Mouse (Mus musculus) adrenal gland, adult 18-20 months (tissue): ENCODE data around the gene Ankrd33b. TPM values are rescaled to one million over a fixed set of nuclear protein-coding genes. Genes with fewer than 3 reads are reported as not detected.

Experiments
- DNase-seq, 2 experiments: peaks; one replicate each; pipeline ENCODE4 v3.0.0; 2021 to 2022; ENCODE audit warnings: low spot score in 2 of 2
- total RNA-seq, 2 experiments: library from RNA; stranded (reverse); gene quantifications; 1 replicate in 1 of 2; 2 replicates in 1 of 2; pipeline ENCODE4 v1.2.3; 2021

Gene Ankrd33b
- total RNA-seq, 2 experiments from 2014 or later: 1.3 to 4.4 TPM

DNA sequence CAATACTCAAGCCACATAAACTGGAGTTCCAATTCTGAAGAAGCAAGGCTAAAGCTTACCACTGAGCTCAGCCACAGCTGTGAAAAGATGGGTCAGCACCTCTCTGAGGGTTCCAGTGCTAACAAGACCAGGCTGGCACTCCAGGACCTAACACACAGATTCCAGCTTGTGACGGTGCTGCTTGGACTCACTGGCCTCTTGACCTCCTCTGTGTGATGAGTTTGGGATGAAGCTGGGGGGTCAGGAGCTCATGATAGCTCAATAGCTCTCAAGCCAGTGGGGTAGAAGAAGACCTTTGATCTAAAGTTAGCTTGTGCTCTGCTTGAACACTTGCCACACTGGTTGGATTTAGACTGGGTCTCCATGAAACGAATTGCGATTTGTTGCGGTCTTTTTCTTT, 60.8 kb downstream of the Ankrd33b start:
- DNase-seq: no peak

DNA sequence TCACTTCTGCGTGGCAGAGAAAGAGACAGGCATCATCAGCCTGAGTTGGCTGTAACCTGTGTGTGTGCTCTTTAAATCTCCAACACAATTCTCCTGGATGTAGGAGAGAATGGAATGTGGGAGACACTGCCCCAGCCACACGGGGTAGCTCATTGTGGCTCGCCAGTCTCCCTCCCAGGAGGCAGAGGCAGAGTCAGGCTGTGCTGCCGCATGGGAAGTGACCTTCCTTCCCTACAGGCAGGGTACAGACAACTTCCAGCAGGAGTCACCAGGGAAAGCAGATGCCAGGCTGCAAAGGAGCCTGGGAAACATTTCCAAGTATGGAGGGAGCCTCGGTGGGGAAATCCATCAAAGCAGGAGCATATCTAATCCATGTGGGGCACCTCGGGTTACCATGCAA, 62.3 kb downstream of the Ankrd33b start:
- DNase-seq: no peak

DNA sequence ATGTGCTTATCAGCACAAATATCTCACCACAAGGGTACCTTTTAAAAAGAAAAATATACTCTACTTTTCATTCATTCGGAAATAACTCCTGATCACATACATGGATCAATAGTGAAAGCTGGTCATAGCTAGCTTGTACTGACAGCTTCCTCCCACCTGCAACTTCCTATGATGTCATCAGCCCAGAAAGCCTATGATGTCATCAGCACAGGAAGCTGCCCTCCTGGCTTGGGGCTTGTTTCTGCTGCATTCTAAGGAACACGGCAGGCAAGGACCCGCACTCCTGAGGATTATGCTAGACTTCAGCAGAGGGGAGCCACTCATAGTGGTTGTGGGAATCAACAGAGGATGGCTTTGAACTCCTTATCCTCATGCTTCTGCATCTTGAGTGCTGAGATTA, 63.2 kb downstream of the Ankrd33b start:
- no peak for DNase-seq

DNA sequence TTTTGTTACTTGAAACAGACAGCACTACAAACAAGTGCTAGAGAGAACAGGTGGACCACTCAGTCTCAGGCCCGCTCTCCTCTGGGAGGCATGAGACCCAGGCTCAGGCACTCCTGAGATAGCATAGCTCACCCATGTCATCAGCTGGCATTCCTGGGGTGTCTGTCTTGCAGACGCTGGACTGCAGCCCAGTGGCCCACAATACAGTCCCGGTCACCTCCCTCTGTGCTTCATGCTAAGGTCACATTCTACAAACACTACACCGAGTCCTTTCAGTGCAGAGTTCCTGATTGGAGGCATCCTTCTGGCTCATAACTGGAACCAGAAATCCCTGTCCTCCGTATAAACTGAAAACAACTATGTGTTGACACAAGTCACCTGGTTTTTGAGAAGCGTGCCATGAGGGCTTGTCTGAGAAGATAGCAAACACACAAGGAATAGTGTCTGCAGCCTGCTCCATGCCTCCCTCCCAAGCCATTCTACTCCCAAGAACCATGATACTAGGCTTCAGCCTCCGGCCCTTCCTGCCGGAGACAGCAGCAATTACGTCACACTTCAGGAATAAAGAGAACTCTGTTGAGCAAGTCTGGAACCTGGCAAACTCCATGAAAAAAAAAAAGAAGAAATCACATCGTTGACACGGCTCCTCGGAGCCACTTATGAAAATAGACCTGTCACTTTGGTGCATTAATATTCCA, 65.1 kb downstream of the Ankrd33b start:
- no peak for DNase-seq

DNA sequence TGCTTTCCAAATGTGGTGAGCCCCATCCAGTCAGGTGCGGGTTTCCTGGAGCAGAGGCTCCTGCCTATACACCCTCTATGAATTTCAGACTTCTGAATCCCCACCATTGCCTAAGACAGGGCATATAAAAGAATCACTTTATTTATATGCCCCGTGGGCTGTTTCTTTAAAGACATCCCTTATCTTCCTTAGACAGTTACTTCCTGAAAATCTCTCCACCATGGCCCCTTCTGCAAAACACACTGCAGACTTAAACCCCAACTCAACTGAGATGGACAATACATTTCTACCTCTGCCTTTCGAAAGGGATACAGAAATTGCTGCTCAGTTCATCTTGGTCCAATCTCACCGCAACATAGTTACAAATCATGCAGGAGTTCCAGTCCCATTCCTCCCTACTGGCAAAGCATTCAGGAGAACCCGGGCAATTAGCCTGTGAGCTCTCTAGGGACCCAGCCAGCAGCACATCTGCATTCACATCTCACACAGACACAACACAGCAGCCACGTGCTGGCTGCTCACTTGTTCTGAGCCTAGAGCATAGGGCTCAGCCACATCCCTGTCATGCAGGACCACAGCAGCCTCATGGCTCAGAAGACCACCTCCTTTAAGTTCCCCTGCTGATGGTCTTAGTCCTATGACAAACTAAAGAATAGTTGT, 68.1 kb downstream of the Ankrd33b start:
- no peak for DNase-seq

DNA sequence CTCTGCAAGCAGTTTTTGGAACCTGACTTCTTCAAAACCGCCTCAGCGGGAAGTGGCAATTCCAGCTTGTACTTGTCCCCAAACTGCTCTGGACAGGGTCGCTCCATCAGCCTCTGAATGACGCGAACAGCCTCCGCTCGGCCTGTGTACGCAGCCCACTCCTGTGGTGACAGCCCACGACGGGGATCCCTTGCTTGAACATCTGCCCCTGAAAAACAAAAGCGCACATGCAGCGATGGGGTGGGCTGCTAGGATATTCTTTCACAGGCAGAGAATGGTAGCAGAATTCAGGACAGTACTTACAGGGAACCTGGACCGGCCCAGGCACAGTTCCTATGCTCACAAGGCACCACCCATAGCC, 69.8 kb downstream of the Ankrd33b start:
- no peak for DNase-seq

DNA sequence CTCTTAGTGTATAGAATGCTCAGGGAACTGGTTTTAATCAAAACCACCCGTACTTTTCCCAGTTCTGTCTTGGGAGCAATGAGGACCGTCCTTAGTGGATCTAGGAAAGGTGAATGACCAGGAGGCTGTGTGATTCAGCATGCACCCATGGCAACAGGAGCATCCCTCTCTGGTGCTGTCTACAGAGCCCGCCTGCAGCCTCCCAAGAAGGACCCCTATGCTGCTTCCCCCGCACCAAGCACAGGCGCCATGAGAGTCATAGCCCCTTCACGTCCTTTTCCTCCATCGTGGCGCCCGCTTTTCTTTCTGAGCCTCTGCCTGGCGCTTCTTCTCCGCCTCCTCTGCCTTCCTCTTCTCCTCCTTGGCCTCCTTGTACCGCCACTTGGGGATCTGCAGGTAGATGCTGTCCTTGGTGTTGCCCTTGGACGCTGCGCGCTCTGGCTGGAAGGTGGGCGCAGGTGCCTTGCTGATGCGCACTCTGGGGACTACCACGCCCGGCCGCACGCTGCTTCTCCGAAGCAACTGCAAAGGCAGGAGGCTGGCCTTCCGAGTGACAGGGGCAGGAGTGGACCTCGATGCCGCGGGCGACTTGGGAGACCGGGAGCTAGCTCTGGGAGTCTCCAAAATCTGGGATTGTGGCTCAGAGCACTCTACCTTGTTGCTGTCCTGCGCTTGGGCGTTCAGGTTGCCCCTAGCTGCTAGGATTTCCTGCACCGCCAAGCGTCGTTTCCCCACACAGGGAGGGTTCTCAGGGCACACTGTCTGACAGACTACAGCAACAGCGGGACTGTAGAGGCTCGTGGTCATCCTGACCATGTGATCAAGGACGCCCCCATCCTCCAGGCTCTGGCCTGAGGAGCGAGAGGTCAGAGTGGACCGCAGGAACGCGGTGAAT, 70.4 kb downstream of the Ankrd33b start:
- no peak for DNase-seq

DNA sequence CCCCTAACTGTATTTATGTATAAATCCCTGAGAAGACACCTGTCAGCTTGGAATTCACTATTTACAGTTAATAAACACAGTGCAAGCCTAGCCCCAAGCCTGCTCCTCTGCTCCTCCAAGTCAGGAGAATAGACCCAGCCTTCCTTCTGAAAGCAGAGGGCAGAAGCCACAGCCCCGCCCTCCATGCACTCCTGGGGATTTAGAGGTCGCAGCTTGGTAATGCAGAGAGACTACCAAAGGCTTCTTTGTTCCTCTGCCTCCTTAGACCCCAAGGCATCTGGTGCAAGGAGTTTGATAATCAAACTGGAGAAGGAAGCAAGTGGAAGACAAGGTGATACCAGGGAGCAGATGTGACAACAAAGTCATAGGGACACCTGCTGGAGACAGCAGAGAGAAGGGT, 73.2 kb downstream of the Ankrd33b start:
- DNase-seq: no peak

DNA sequence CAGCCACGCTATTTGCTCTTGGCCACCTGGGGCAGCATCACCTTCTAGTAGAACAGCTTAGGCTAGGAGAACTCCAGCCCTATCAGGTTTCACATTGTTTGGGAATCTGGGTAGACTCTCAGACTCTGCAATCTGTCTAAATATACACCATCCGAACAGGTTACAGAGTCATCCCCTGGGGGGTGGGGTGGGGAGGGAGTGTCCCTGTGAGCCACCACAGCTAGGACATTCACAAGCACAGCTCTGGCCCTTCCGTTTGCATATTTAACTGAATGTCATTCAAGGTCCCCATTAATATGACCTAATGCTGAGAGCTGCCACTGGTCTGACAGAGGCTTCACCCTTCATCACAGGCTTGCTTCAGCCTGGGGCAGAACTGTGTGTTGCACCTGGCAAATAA, 74.9 kb downstream of the Ankrd33b start:
- DNase-seq: no peak

DNA sequence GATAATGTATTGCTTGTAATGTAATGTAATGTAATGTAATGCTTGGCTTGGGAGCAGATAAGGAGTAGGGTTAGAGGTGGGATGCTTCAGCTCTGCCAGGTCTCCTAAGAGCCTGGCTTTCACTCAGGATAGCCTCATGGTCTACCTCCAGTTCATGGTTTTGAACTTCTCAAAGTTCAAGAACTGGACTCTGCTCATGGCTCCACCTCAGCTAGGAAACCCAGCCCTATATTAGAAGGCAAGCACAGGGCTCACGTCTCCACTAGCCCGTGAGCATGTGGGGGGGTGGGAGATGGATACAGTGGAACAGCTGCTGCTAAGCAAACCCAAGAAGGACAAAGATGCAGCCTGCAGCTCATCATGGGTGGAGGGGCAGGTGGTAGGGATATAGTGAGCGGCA, 81.8 kb downstream of the Ankrd33b start:
- no peak for DNase-seq

DNA sequence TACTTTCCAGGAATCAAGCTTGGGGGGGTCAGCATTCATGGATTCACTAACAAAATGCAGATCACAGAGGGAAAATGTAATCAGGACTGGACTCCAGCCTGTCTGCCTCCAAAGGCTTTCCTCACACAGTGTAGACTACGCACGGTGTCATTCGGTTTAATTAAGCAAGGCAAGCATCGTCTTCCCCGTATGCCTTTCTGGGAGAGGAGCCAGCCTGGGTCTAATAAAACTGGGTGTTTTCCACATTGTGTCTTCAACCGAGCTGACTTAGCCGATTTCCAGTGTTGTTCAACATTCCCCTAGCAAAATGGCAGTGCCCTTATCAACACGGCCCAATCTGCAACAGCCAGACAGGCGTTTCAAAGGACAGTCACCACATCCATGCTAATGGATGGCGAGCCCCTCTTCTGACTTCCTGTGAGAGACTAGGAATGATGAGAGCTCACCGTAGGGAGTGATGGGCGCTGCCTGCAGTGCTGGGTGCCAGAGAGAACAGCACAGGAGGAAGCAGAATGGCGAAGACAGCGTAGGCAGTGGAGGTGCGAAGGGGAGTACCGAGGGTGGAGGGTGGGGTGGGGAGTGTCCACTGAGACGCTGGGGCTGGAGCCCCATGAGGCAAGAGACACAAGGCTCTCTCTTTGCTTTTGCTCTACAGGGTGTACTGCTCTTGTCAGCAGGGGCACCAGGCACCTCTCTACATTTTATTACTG, 82.4 kb downstream of the Ankrd33b start:
- DNase-seq: no peak

DNA sequence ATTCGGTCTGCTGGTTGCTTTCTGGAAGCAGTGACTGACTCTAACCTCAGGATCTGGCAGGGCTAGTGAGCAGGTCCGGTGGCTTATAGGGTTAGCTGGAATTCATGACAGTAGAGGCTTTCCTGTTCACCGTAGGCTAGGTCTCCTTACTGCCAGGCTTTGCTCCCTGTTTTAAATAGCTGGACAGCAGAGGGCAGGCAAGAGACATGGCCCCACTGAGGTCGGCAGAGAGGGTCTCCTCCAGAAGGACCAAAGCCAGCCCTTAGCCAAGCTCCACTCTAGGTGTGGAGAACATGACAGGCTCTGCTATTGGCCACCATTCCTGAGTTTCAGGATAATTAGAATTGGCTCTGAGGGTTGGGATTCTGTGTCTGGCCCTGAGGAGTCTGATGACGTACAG, 83.4 kb downstream of the Ankrd33b start:
- no peak for DNase-seq

DNA sequence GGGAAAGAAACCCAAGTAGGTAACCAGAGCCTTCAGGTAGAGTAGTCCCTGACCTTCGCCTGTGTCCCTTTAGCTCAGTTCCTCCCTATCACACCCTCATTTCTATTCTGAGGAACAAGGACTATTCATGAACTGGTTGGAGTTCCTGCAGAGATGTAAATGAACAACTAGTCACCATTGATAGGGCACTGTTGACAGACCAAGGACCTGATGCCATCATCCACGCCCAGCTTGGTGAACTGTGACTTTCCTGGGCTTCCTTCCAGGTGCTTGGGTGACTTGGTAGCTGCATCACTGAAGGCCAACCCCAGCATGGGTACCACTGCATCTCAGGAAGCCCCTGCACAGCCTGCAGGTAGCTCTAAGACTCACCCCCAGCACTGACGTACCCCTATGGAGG, 85.2 kb downstream of the Ankrd33b start:
- no peak for DNase-seq

DNA sequence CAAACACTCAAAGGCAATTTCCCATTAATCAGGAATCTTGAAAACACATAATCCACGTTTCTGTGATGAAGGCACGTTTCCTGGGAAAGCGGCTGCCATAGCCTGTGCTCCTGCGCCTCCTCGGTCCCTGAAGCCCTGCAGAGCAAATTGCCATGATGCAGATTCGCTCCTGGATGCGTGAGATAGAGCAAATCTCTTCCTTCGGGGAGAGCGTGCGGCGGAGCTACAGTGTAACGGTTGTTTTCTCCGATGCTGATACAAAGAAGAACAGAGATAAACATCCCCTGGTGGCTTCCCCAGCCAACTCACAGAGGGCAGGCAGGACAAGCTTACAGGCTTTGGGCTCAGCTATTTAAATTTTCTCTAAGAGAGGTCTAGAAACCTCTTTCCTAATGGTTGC, 85.7 kb downstream of the Ankrd33b start:
- DNase-seq: no peak

DNA sequence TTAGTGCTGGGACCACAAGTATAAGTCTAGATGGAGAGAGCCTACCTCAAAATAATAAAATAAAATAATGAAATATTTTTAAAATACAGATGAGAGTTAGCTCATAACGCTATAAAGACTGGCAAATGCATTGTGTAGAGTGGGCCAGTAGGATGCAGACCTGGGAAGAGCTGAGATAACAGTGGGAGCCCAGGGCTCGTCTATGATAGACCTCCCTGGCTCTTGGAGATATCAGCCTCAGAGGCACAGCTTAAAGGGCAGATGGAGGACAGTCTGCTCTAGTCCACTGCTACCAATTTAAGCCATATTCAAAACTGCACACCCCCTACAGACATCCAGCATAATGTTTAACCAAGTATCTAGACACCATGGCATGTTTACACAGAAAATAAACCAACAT, 86.8 kb downstream of the Ankrd33b start:
- DNase-seq: no peak

DNA sequence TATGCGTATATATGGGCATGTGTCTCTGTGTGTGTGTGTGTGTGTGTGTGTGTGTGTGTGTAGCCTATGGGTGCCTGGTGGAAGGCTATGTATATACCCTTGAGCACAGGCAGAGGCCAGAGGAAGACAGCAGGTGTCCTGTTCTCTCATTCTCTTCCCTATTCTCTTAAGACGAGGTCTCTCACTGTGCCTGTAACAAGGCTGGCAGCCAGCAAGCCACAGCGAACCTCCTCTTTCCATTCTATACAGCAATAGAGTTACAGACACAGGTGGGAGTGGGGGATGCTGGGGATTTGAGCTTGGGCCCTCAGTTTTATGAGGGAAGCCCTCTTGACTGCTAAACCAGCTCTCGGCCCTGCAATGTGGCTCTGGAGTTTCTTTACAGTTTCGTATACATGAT, 87.5 kb downstream of the Ankrd33b start:
- DNase-seq: no peak

DNA sequence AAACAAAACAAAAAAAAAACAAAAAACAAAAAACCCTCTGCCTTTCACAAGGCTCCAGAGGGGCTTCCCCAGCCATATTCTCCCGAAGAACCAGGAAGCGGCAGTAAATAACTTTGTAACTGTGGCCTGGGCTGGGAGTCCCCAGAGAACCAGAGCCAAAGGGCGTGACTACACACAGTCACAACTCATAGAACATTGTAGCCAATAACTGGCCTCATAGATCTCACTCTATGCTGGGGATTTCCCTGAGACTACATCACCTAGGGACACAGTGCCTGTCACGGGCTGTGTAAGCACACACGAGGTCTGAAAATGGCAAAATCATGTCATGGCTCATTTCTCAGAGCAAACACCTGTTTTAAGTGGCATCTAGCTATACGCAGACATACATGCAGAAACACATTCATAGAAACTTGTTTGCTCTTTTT, 87.9 kb downstream of the Ankrd33b start:
- no peak for DNase-seq

DNA sequence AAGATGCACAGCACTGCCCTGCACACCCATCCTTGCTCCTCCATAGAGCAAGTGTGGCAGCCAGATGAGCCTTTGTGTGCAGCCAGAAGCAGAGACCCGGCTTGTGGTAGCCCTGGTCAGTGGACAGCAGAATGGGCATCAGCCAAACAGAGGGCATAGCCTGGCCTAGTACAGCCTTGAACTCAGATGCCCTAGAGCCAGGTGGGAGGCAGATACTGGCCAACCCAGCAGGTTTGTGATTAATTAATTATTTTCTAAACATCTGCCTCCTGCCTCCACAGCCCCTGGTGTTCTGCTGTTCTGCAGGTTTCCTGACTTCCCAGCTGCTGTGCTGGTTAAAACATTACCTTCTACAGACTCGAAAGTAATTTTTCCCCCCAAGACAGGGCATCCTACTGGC, 88.4 kb downstream of the Ankrd33b start:
- no peak for DNase-seq

DNA sequence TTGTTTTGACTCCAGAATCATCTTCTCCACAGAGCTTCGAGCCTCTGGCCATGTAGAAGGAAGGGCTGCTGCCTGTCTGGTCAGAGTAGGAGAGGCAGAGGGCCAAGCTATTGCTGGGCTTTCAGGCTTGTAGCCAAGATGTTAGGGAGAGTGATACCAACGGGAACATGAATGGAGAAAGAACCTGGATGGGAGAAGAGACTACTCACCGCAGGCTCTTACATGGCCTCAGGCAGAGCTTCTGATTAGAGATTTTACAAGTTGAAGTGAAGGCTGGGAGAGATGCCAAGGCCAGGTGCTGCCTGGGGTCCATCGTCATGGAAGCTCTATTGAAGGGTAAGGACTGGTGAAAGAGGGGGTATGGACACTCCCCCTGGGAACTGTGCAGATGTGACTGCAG, 89.4 kb downstream of the Ankrd33b start:
- no peak for DNase-seq

DNA sequence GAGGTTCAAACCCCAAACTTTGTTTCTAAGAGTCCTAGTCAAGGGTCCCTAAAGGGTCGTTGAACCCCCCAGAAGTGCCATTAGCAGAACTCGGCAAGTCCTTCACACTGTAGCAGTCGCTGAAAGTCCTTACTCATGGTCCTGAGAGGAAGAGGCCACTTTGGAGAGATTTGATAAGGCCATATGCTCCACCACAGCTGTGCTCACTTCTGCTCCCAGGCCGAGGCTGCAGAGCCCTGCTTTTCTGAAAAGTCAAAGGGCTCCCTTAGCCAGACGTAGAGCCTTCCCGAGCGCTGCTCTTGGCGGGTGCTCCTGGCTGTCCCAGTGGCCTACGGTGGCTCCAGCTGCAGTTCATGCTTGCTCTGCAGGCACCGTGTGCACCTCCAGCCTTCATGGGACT, 94.0 kb downstream of the Ankrd33b start:
- DNase-seq: no peak

DNA sequence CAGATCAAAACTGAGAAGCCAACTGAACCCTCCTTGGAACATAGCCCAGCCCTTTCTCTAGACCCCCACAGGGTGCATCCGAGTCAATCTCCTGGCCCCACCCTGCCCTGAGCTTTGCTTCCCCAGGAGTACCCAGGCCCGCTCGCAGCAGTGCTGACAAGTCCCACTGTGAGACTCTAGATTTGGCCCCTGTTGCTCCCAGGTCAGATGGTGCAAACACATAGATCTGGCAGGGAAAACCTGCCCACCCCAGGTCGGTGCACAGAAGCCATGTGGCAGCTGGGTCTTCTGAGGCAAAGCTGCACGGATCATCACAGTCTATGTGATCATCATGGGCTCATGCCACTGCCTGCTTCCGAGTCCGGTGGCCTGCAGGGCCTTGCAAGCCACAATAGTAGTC, 94.8 kb downstream of the Ankrd33b start:
- no peak for DNase-seq

DNA sequence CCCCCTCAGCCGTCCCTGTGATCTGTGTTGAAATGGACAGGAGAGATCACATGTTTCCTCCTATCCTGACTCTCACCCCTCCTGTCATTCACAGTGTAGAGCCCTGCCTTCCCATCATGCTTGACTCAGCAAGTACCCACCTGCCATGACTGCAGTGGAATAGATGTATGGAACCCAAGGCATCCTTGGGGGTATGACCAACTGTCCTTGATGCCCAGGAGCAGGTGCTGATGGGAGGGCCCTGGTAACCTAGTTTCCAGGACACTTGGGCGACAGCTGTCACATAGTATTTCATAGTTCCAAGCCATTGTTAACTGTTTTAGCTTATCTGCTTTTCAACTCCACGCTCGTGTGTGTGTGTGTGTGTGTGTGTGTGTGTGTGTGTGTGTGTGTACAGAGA, 98.0 kb downstream of the Ankrd33b start:
- no peak for DNase-seq
